Comparison of ENCODE assay signal across 16 mouse cellular contexts in the genomic region with DNA sequence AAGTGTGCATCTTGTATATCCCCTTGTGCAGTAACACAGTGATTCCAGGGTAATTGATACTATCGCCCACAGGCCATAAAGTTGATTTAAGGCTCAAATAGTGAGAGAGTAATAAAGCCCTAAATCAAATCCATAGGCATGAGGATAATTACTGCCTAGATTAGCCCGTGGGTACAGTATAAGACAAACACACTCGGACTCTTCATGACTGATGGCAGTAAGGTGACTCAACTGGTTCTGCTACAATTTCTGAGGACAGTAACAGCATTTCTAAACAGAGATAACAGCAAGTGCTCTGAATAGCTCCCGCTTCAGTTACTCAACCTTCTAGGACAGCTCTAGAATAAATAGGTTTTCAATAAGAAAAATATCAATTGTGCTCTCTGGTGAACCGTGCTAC. TPM values are rescaled to one million over a fixed set of nuclear protein-coding genes. Genes with fewer than 3 reads are reported as not detected.
"Had no signal": no experiment of that assay in that cellular context is flagged by ENCODE, and none has a peak within 500 bp of the region (broad histone marks: within the 10 kb centered on the region; RNA-seq: fewer than 3 reads in every experiment).

No protein-coding gene starts in this region.

- ATAC-seq: midbrain, embryonic 13.5 days; midbrain, embryonic 15.5 days had no signal

- H3K9ac ChIP-seq: liver, embryonic 14.5 days; lung, embryonic 14.5 days; midbrain, embryonic 13.5 days; midbrain, embryonic 15.5 days; neural tube, embryonic 12.5 days had no signal

- H3K27ac ChIP-seq: liver, embryonic 14.5 days; macrophage; midbrain, embryonic 13.5 days; midbrain, embryonic 15.5 days; neural tube, embryonic 12.5 days had no signal

- H3K4me2 ChIP-seq: lung, embryonic 14.5 days; midbrain, embryonic 11.5 days; midbrain, embryonic 13.5 days; midbrain, embryonic 15.5 days; neural tube, embryonic 12.5 days had no signal

- H3K4me1 ChIP-seq: midbrain, embryonic 13.5 days; neural tube, embryonic 12.5 days had no signal

- H3K27me3 ChIP-seq: megakaryocyte, embryonic 14.5 days; midbrain, embryonic 13.5 days; midbrain, embryonic 15.5 days; neural tube, embryonic 12.5 days had no signal

- H3K4me3 ChIP-seq: megakaryocyte, embryonic 14.5 days; midbrain, embryonic 13.5 days; midbrain, embryonic 15.5 days; neural tube, embryonic 12.5 days had no signal

- H3K9me3 ChIP-seq: megakaryocyte, embryonic 14.5 days; midbrain, embryonic 13.5 days; midbrain, embryonic 15.5 days; neural tube, embryonic 12.5 days had no signal

- DNase-seq: lung, adult 18-20 months; lung, embryonic 14.5 days; lung, postnatal 10 days; right cerebral cortex, postnatal 14 days; right cerebral cortex, postnatal 4 days; spleen, adult 18-20 months; thymus, adult 18-20 months; thymus, postnatal 14 days; thymus, postnatal 36 days had no signal

RNA-seq across cellular contexts. Expression of a gene that starts 18.9 kb away (rescaled TPM):
- polyA plus RNA-seq: macrophage had no signal
